Mouse (Mus musculus) MEL (cell line): Measurements from ENCODE around the gene Adgrg7.

ENCODE experiments used
- TCF12 ChIP-seq: IDR thresholded peaks from 2 replicates; pipeline ENCODE4 v1.6.1; 2014; ENCODE audit warnings: low read depth, mild to moderate bottlenecking, inconsistent platforms, low read length, improper control_type of control experiment, moderate library complexity
- ZMIZ1 ChIP-seq: IDR thresholded peaks from 2 replicates; pipeline ENCODE4 v1.6.1; 2012; ENCODE audit warnings: low read depth, mild to moderate bottlenecking, inconsistent platforms, low read length, improper control_type of control experiment, moderate library complexity

DNA sequence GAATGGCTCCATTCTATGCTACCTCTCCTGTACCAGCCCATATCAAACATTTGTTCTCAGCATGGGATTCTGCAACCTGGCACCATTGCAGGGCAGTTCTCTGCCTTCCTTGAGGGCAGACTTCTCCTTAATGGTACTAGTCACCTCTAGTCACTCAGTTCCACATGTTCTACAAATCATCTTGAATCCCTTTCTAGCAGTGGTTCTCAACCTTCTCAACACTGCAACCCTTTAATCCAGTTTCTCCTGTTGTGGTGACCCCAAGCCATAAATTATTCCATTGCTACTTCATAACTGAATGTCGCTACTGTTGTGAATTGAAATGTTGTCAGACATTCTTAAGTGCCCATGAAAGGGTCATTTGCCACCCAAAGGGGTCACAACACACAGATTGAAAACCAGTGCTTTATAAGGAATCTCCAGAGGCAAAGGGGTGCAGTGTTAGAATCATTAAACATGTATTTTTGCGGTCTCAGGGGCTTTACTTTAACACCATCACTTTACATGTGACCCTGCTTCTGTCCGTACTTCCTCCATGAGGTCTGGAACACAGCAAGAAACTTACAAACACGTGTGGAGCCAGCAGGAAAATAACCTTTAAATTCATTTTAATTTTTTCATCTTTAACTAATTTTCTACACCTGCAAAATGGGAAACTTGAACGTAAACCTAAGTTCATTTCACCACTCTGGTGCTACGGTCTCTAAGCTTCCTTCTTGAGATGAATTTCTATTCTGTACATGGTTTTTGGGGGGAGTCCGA lies 1.1 kb downstream of the Adgrg7 start:
- 0 out of 2 replicates have a peak, but pooled peaks have one; percentile 15 for TF ChIP-seq ZMIZ1
- peak; percentile 24; the same call in 1 of the 2 replicates for TF ChIP-seq TCF12
